Mouse (Mus musculus) hindbrain, postnatal 0 days (tissue): ENCODE measurements around the gene Uspl1. TPM values are rescaled to one million over a fixed set of nuclear protein-coding genes. Genes with fewer than 3 reads are reported as not detected.

Source experiments
- ATAC-seq: fragments of 200-750 bp; cut with Nextera tagmentation; 2 replicates; pipeline ENCODE4 v1.8.0; 2017; ENCODE audit warnings: mild to moderate bottlenecking, moderate TSS enrichment, moderate library complexity
- DNase-seq: peaks from one replicate; pipeline ENCODE4 v3.0.0-alpha.2; 2015; ENCODE audit warnings: low spot score
- H3K27ac ChIP-seq: fragments of 300-500 bp; sonication (generic); 2 replicates; pipeline ENCODE4 v1.5.1; 2014; ENCODE audit warnings: mild to moderate bottlenecking
- H3K27me3 ChIP-seq: fragments of 300-500 bp; sonication (generic); 2 replicates; pipeline ENCODE4 v1.6.1; 2014; ENCODE audit warnings: low read length, mixed read lengths; ENCODE audit not compliant: insufficient read depth
- H3K36me3 ChIP-seq: fragments of 300-500 bp; sonication (generic); 2 replicates; pipeline ENCODE4 v1.6.1; 2014; ENCODE audit warnings: low read length, mixed read lengths; ENCODE audit not compliant: insufficient read depth
- H3K4me1 ChIP-seq: fragments of 300-500 bp; sonication (generic); 2 replicates; pipeline ENCODE4 v1.6.1; 2014; ENCODE audit warnings: antibody characterized with exemption, low read length, mixed read lengths; ENCODE audit not compliant: insufficient read depth
- H3K4me2 ChIP-seq: fragments of 300-500 bp; sonication (generic); 2 replicates; pipeline ENCODE4 v1.6.1; 2014; ENCODE audit warnings: low read depth, mild to moderate bottlenecking, low read length, moderate library complexity, mixed read lengths
- H3K4me3 ChIP-seq: fragments of 300-500 bp; sonication (generic); 2 replicates; pipeline ENCODE4 v1.5.1; 2014; ENCODE audit warnings: low read length
- H3K9ac ChIP-seq: fragments of 300-500 bp; sonication (generic); replicated peaks from 2 replicates; pipeline ENCODE4 v1.6.1; 2014; ENCODE audit warnings: mild to moderate bottlenecking, low read length, moderate library complexity, mixed read lengths
- H3K9me3 ChIP-seq: fragments of 300-500 bp; sonication (generic); 2 replicates; pipeline ENCODE4 v1.6.1; 2016; ENCODE audit warnings: low read length, mixed read lengths
- CTCF ChIP-seq: IDR thresholded peaks from 2 replicates; pipeline ENCODE4 v1.5.1; 2016; ENCODE audit warnings: antibody characterized with exemption, control low read depth, low read depth
- WGBS: fragments of 180-500 bp; shearing (Covaris S2); extraction: QIAGEN DNeasy Blood & Tissue Kit; methylation state at CpG from one replicate; pipeline ENCODE4 v1.1.7; 2014; 5-methylcytosine and 5-hydroxymethylcytosine counted together
- polyA plus RNA-seq: library from polyadenylated mRNA; unstranded; fragments of >200 nt; fragmentation: Nextera tagmentation; extraction: Ambion mirVana; gene quantifications from 2 replicates; pipeline ENCODE4 v1.2.1, GENCODE M21; 2015
- total RNA-seq: library from RNA; depleted of rRNA; stranded (reverse); fragments of >200 nt; gene quantifications from 2 replicates; pipeline ENCODE4 v1.2.3, GENCODE M21; 2014

The Uspl1 gene
- total and polyA plus RNA-seq, 2 experiments from 2014 or later = 43.4 to 44.7 TPM

GRCm38 (mm10) chr5:149247047-149247904, 63.1 kb downstream of the Uspl1 start:
- 0 out of 2 replicates have a peak overlapping the region, but pooled peaks have one; percentile 7 for H3K27ac ChIP-seq
- no peak overlapping the region for H3K4me3 ChIP-seq
- no peaks in the 10 kb centered on the region for H3K27me3 ChIP-seq
- no peaks in the 10 kb centered on the region for H3K36me3 ChIP-seq
- peak; percentile 19 for DNase-seq
- no peak overlapping the region for H3K9ac ChIP-seq
- TF ChIP-seq CTCF = no peak
- peak overlapping the region; percentile 5; the same call in 1 of the 2 replicates for H3K4me2 ChIP-seq
- 32% methylated on average over 20 of the region's 20 CpGs for WGBS
- H3K4me1 ChIP-seq = peaks cover 4% of the 10 kb centered on the region; the same call in 1 of the 2 replicates
- ATAC-seq = peak; percentile 24; the same call in 1 of the 2 replicates
- H3K9me3 ChIP-seq = no peaks in the 10 kb centered on the region

- Histone ChIP-seq H3K4me3 (no peak overlapping the region), H3K36me3 (no peaks in the 10 kb centered on the region), H3K27ac (no peak overlapping the region), H3K4me1 (no peaks in the 10 kb centered on the region), H3K9ac (no peak overlapping the region), H3K4me2 (no peak overlapping the region), H3K9me3 (no peaks in the 10 kb centered on the region), H3K27me3 (no peaks in the 10 kb centered on the region)
- no peak for ATAC-seq
- no peak for DNase-seq
- WGBS = 83% methylated on average over 3 of the region's 3 CpGs
- TF ChIP-seq CTCF = no peak
Measured at GRCm38 (mm10) chr5:149252303-149252702, 68.2 kb downstream of the Uspl1 start.

DNA sequence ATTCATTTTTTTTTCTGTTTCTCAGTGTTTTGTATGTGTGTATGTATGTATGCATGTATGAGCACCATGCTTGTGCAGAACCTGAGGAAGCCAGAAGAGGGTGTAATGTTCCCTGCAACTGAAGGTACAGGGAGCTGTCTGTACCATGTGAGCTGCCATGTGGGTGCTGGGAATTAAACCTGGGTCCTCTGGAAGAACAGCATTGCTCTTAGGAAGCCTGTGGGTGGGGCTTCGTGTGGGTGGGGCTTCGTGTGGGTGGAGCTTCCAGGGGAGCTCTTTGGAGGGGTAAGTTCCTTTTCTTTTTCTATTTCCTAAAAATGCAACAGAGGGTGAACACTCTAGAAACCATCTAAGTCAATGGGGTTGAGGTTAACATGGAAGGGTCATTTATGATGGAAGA, 69.3 kb downstream of the Uspl1 start:
- whole genome bisulfite sequencing = 78% methylated on average over 2 of the region's 2 CpGs
- Histone ChIP-seq H3K9ac (no peak overlapping the region), H3K9me3 (no peaks in the 10 kb centered on the region), H3K27me3 (no peaks in the 10 kb centered on the region), H3K36me3 (no peaks in the 10 kb centered on the region), H3K4me2 (no peak overlapping the region), H3K27ac (no peak overlapping the region), H3K4me3 (no peak overlapping the region), H3K4me1 (no peaks in the 10 kb centered on the region)
- ATAC-seq (no peak), DNase-seq (no peak)
- TF ChIP-seq CTCF = no peak

GRCm38 (mm10) chr5:149255522-149255921, 71.4 kb downstream of the Uspl1 start:
- no peak overlapping the region for H3K4me2 ChIP-seq
- H3K4me1 ChIP-seq = no peaks in the 10 kb centered on the region
- ATAC-seq = no peak
- no peaks in the 10 kb centered on the region for H3K9me3 ChIP-seq
- H3K9ac ChIP-seq = no peak overlapping the region
- 81% methylated on average over 2 of the region's 2 CpGs for WGBS
- no peak overlapping the region for H3K27ac ChIP-seq
- no peak overlapping the region for H3K4me3 ChIP-seq
- no peak for TF ChIP-seq CTCF
- H3K36me3 ChIP-seq = no peaks in the 10 kb centered on the region
- H3K27me3 ChIP-seq = no peaks in the 10 kb centered on the region
- DNase-seq = no peak

DNA sequence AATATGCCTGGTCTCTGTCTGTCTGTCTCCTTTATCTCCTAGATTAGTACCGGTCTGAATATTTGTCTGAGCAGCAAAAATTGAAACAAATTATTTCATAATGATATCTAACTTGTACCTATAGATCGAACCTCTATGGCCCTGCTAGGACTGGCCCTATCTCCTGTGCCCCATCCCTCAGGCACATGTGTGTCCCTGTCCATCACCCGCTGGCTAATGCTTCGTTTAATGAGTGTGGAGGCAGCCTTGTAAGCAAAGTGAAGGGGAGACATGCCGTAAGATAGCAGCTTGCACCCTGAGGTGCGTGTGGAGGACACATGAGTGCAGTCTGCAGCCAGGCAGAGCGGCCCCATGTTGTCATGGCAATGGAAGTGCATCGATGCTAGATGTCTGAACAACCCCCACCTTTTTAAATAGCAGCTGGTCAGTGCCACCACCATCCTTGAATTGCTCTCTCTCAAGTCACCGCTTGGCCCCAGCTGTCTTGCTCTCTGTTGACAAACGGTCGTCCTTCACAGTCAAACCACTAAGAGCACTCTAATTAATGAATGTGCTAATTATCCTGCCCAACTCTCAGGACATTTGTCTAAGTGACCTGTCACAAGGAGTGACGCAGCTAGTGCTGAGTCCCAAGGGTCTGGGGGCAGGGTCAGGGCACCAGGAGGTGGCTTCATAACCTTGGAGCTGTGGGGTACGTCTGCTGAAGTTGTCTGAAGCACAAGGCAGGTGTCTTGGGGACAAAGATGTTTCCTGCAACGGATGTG, 73.5 kb downstream of the Uspl1 start:
- H3K36me3 ChIP-seq = no peaks in the 10 kb centered on the region
- no peak overlapping the region for H3K27ac ChIP-seq
- no peak for TF ChIP-seq CTCF
- WGBS = 43% methylated on average over 14 of the region's 14 CpGs
- ATAC-seq (peak; percentile 74), DNase-seq (peak; percentile 57)
- H3K4me1 ChIP-seq = no peaks in the 10 kb centered on the region
- H3K4me2 ChIP-seq = no peak overlapping the region
- H3K4me3 ChIP-seq = no peak overlapping the region
- H3K9me3 ChIP-seq = no peaks in the 10 kb centered on the region
- H3K9ac ChIP-seq = no peak overlapping the region
- H3K27me3 ChIP-seq = no peaks in the 10 kb centered on the region

DNA sequence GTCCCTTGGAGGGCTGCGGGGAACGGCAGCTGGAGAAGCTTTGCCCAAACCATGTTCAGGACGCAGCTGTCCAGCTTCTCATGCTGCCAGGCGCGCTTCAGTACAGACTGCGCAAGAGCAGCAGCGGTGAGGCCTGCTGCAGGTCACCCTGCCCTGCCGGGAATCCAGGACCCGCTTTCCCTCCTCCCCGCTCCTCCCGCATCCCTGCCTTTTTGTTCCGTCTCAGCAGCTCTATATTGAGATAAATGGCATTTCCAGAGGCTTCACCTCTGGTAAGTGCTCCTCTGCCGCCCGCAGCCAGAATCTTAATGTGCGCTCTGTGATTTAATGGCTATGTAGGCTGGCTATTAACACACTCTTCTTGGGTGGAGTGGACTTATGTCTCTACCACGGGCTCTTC, 74.9 kb downstream of the Uspl1 start:
- TF ChIP-seq CTCF = no peak
- WGBS = 23% methylated on average over 16 of the region's 16 CpGs
- Histone ChIP-seq H3K9me3 (no peaks in the 10 kb centered on the region), H3K9ac (no peak overlapping the region), H3K4me2 (no peak overlapping the region), H3K36me3 (no peaks in the 10 kb centered on the region), H3K4me3 (no peak overlapping the region), H3K27ac (peak overlapping the region; percentile 29; the same call in 1 of the 2 replicates), H3K27me3 (no peaks in the 10 kb centered on the region), H3K4me1 (no peaks in the 10 kb centered on the region)
- ATAC-seq = peak; percentile 55
- peak; percentile 60 for DNase-seq
